Mouse (Mus musculus) induced T-regulatory cell, adult 2 months (primary cell): ENCODE measurements around the gene Rabep2.
"Not testable (repeated sequence)": the region's sequence is repeated elsewhere in the genome, so short reads cannot be mapped to it uniquely, and the experiment has no call there.

Source experiments
- DNase-seq: peaks from one replicate; pipeline ENCODE4 v3.0.0-alpha.2; 2012; ENCODE audit warnings: low read depth

Rabep2 gene

GRCm38 (mm10) chr7:126428631-126429502 is at the start of gene Rabep2:
TSS of gene Rabep2 (plus strand) at chr7:126428759.
- peak; percentile 90 for DNase-seq

DNA sequence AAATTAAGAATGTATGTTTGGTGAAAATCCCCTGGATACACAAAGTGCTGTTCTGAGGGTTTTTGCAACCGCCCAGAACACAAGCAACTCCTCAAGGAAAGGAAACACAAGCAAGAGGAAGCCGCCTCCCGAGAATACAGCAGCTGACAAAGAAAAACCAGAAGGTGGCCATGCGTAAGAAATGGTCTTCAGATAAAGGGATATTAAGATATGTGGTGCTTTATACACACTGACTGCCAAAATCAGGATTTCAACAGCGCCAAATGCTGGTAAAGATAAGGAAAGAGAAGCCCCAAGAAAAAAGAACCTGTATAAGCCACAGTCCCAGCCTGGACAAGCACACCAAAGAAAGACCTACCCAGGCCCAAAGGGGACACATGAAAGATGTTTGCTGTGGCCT is 45.0 kb upstream of the Rabep2 start:
- no peak for DNase-seq

DNA sequence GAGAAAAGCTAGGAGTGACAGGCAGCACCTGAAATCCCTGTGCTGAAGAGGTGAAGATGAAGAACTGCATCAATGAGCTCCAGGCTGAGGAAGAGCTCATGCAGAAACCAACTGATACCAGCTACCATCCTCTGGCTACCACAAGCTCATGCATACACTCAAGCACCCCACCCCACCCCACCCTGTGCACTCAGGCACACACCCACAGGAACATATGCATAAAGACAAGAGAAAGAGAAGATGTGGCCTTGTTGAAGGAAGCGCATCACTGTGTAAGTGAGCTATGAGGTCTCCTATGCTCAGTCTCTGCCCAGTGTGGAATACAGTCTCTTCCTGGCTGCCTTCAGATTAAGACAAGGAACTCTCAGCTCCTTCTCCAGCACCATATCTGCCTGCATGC is 40.4 kb upstream of the Rabep2 start:
- DNase-seq: no peak

- DNase-seq: not testable (repeated sequence)
Measured at GRCm38 (mm10) chr7:126392086-126392884, 36.3 kb upstream of the Rabep2 start.

DNA sequence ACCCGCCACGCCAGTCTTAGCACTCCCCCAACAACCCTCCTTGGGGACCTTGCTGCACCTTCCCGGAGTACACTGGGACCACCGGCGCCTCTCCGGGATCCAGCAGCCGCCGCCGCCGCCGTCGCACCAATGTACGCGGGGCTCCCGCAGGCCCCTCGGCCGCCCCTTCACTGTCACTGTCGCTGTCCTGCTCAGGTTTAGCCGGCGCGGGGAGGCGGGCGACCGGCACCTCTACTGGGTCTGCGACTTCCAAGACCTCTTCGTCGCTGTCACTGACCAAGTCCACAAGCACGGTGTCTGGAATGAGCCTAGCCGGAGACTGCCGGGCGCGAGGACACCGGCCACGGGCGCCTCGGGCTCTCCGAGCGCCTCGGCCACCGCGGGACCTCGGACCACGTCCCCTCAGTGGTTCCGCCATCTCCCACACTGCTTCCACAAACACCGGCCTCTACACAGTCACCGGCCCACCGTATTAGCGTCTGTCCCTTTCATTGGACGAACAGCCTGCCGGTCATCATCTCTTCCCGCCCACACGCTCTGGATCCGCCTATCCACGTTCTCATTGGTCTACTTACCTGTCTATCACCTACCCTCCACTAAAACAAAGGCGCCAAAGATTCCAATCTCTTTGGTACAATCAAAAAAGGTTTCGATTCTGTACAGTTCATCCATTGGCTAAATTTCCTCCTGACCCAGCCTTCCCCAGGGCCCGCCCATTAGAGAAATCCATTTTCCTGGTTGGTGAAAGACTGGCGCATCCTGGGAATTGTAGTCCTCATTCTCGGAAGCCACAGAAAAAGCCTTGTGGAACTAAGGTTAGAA is 32.0 kb upstream of the Rabep2 start, which contains the start of gene Nfatc2ip:
Gene Nfatc2ip, minus strand, starts transcription at position 440 of the 822 bp plus-strand sequence.
- DNase-seq: peak; percentile 100

DNA sequence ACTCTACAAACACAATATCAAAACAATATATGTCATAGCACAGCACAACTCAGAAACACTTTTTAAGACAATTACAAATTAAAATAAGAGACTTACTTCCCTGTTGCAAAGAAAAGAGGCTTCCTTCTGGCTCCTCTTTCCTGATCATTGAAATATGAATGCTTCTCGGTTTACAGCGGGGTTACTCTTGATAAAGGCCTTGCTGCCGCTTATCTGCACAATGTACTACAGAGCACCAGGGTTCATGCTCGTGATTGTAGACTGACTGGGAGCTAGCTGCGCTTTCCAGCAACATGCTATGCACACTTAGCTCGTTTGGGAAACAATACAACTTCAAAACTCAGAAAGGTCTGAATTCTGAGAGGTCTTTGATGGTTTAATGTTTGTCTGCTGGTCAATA is 31.3 kb upstream of the Rabep2 start:
- DNase-seq: no peak

- DNase-seq: no peak
Measured at GRCm38 (mm10) chr7:126397822-126398221, 30.7 kb upstream of the Rabep2 start.

DNA sequence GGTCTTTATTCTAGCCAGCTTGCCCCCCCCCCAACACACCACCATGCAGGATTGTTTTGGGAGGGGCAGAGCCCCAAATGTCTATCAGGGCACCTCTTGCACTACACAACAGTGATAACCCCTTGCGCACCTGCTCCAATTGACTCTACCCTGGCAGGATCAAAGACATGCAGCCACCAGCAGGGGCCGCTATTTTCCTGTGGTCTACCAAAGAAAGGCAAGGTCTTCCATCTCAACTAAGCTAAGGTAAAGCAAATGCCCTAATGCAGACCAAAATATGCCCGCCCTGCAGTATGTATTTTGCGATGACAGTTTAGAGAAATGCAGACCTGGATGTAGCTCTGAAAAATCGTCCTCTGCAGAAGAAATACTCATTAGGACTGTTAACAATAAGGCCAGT is 29.0 kb upstream of the Rabep2 start:
- DNase-seq: peak; percentile 95

DNA sequence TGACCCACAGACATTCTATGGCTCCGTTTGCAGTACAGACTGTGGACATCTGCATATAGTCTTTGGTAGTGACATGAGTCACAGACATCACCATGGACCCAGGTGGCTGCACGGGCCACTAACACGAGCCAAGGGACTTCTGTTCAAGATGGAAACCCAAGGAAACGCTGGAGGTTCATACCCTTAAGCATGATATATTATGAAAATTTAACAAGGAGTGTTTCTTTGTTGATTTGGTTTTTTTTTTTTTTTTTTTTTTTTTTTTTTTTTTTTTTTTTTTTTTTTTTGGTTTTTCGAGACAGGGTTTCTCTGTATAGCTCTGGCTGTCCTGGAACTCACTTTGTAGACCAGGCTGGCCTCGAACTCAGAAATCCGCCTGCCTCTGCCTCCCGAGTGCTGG is 26.0 kb upstream of the Rabep2 start:
- not testable (repeated sequence) for DNase-seq

DNA sequence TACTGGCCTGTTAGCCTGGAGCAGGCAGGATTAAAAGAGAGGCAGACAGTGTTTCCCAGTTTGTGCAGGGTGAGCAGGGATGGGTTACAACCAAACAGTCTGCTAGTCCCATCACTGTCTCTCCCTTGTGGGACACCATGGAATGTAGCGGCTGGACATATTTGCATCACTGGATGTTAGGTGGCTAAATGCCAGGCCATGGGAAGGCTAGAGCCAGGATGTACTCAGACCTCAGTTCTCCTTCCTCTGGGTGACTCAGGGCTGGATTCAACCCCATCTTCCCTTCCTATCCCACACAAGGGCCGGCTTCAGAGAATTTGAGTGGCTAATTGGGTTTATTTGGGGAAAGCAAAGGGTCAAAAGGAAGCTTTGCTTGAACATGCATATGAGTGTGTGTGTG is 19.9 kb upstream of the Rabep2 start:
- DNase-seq: no peak

DNA sequence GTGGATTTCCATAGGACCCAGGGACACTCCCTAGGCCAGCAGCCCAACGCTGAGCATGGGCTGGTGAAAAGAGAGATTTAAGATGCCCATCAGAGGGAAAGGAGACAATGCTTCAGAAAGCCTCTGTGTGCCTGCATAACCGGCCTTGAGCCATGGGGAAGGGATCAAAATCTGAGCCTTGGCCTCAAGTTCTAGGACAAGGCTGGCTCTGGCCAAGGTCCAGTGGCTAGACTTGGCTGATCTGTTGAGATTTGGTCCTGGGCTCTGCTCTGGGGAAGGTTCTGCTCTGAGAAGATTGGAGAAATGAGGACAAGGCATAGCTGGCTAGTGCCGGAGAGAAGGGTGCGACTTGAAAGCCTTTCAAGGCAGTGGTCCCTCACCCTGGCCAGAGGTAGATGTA is 17.5 kb upstream of the Rabep2 start:
- no peak for DNase-seq

GRCm38 (mm10) chr7:126414725-126415124 is 13.8 kb upstream of the Rabep2 start, which contains the start of gene Cd19:
TSS of gene Cd19 (minus strand) at chr7:126414889.
- no peak for DNase-seq

GRCm38 (mm10) chr7:126416615-126417014 is 11.9 kb upstream of the Rabep2 start:
- DNase-seq: no peak

DNA sequence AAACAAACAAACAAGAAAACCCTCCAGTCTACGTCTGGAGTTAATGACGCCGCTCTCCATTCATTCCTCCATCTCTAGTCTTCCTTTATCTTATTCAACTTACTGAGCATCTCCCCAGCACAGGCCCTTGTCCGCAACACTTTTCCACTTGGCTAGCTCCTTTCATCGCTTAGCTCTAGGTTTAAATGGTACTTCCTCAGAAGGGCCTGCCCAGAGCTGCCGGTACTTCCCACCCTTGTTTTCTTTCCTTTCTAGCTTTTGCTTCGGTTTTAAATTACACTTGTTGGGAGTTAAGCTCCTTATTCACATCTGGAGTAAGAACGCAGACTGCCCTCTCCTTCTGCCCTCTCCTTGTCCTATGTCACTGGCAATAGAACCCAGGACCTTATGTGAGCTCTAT is 11.5 kb upstream of the Rabep2 start:
- no peak for DNase-seq

GRCm38 (mm10) chr7:126417606-126418005 is 11.0 kb upstream of the Rabep2 start:
- no peak for DNase-seq

DNA sequence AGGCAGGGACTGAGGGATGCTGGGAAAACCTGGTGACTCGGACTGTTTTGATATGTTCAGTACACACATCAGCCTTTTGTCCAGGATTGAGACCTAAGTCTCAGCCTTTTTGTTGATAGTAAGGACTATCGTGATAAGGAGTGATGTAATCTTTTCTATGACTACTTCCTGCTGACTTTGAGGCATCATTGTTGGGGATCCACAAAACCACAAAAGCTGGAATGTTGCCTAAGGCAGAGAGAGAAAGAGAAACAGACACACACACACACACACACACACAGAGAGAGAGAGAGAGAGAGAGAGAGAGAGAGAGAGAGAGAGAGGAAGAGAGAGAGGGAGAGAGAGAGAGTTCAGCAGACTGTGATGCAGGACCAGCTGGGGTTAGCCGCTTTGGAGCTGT is 10.1 kb upstream of the Rabep2 start:
- DNase-seq: no peak

DNA sequence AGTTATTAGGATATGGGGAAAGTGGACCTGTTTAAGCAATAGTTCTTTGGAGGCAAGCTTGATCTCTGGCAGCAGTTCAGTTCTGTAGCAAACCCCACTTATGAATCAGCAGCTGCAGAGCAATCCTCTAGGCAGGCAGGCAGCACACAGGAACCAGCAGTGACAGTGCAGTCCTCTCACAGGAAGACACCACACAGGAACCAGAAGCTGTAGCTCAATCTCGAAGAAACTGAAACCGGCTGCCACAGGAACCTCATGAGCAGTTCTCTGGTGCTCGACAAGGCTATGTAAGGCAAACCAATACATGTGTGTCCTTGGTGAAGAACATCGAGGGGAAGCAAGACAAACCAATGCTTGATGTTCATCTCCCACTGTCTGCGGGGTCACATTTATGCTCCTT is 6.8 kb upstream of the Rabep2 start:
- DNase-seq: peak; percentile 53

DNA sequence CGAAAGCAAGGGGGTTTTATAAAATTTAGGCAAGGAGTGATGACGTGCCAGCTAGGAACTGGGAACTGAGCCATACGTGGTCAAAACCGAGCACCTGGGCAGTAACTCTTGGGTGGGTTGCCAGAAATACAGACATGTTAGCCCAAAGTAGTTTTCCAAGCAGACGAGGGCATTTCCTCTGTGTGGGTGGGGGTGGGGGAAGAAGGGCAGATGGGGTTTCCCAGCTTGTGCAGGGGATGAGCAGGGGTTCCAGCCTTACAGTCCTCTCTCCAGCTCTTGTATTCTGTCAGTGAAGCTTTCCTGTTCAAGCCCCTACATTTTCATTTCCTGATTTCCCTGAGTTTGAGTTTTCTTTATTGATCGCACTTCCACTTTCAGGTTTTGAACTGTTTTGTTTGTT is 4.4 kb upstream of the Rabep2 start:
- DNase-seq: peak; percentile 20

GRCm38 (mm10) chr7:126427323-126427860 is 1.2 kb upstream of the Rabep2 start:
- DNase-seq: no peak

DNA sequence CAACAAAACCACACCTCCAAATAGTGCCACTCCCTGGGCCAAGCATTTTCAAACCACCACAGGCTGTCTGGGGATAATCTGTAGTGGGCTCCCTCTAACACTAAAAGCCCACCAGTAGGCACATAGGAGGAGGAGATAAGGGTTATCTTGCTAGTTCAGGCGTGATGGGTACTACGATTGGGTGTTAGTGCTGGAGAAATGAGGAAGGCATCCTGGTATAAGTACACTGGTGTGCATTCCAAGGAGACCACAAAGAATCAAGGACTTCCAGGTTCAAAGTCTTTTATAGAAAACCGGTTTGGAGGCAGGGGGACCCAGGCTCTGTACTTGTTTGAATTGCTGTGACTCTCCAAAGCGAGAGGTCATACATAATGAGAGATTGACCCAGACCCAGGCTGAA is 405 bp upstream of the Rabep2 start:
- DNase-seq: no peak

GRCm38 (mm10) chr7:126429503-126429898 is 942 bp downstream of the Rabep2 start:
- no peak for DNase-seq

GRCm38 (mm10) chr7:126430167-126430566 is 1.6 kb downstream of the Rabep2 start:
- DNase-seq: no peak
